Mouse (Mus musculus) embryonic facial prominence, embryonic 14.5 days (tissue): ENCODE measurements at regions not wholly inside any gene's neighbourhood (a gene's known extent, or its start where the extent isn't known, plus 50 kb on each side); places are given as distances from the start of the nearest gene placed in this dataset.

Source experiments
- ATAC-seq: fragments of 200-750 bp; cut with Nextera tagmentation; 2 replicates; pipeline ENCODE4 v1.8.0; 2017; ENCODE audit warnings: low read depth, moderate number of reproducible peaks, moderate TSS enrichment
- DNase-seq: peaks from one replicate; pipeline ENCODE4 v3.0.0-alpha.2; 2015; ENCODE audit warnings: low spot score
- H3K27ac ChIP-seq: fragments of 300-500 bp; sonication (generic); replicated peaks from 2 replicates; pipeline ENCODE4 v1.5.1; 2014; ENCODE audit warnings: low read depth, mild to moderate bottlenecking, low read length, moderate library complexity
- H3K27me3 ChIP-seq: fragments of 300-500 bp; sonication (generic); replicated peaks from 2 replicates; pipeline ENCODE4 v1.6.1; 2014; ENCODE audit warnings: low read length; ENCODE audit not compliant: control insufficient read depth, insufficient read depth
- H3K36me3 ChIP-seq: fragments of 300-500 bp; sonication (generic); 2 replicates; pipeline ENCODE4 v1.6.1; 2014; ENCODE audit warnings: low read length, mixed read lengths; ENCODE audit not compliant: control insufficient read depth, insufficient read depth
- H3K4me1 ChIP-seq: fragments of 300-500 bp; sonication (generic); 2 replicates; pipeline ENCODE4 v1.6.1; 2014; ENCODE audit warnings: antibody characterized with exemption, low read length; ENCODE audit not compliant: control insufficient read depth, insufficient read depth
- H3K4me2 ChIP-seq: fragments of 300-500 bp; sonication (generic); 2 replicates; pipeline ENCODE4 v1.6.1; 2014; ENCODE audit warnings: low read depth, mild to moderate bottlenecking, low read length, moderate library complexity, mixed read lengths
- H3K4me3 ChIP-seq: fragments of 300-500 bp; sonication (generic); 2 replicates; pipeline ENCODE4 v1.5.1; 2014; ENCODE audit warnings: low read depth, mild to moderate bottlenecking, low read length
- H3K9ac ChIP-seq: fragments of 300-500 bp; sonication (generic); 2 replicates; pipeline ENCODE4 v1.6.1; 2014; ENCODE audit warnings: low read depth, mild to moderate bottlenecking, low read length, moderate library complexity, mixed read lengths
- H3K9me3 ChIP-seq: fragments of 300-500 bp; sonication (generic); 2 replicates; pipeline ENCODE4 v1.6.1; 2016; ENCODE audit warnings: low read length; ENCODE audit not compliant: control insufficient read depth
- whole genome bisulfite sequencing: fragments of 180-500 bp; shearing (Covaris S2); extraction: QIAGEN DNeasy Blood & Tissue Kit; methylation state at CpG from one replicate; pipeline ENCODE4 v1.1.7; 2014; 5-methylcytosine and 5-hydroxymethylcytosine counted together

DNA sequence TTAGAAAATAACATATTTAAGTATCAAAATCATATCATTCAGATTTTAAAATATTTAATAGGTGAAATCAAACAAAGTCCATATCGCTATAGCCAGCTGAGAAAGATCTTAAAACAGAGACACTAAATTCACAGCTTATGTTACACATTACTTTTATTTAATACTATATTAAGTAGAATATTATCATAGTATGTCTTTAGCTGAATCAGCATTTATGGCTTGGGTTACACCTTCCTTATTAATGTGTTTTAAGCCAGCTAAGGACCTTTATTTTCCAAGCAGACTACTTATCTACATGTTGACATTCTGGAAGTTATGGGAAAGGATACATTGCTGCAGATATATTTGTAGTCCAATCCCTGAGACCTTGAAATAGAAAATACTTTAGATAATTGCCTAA, 684.9 kb upstream of the Adgrl4 start:
- 92% methylated on average over 1 of the region's 1 CpGs for WGBS
- Histone ChIP-seq H3K4me2 (no peak overlapping the region), H3K27ac (no peak overlapping the region), H3K4me1 (no peaks in the 10 kb centered on the region), H3K36me3 (no peaks in the 10 kb centered on the region), H3K4me3 (no peak overlapping the region), H3K9me3 (no peaks in the 10 kb centered on the region), H3K9ac (no peak overlapping the region), H3K27me3 (no peaks in the 10 kb centered on the region)
- DNase-seq = no peak
- no peak for ATAC-seq

GRCm38 (mm10) chr3:150759854-150760253, 677.8 kb upstream of the Adgrl4 start:
- Histone ChIP-seq H3K4me3 (no peak overlapping the region), H3K27me3 (no peaks in the 10 kb centered on the region), H3K36me3 (no peaks in the 10 kb centered on the region), H3K9ac (no peak overlapping the region), H3K4me2 (no peak overlapping the region), H3K9me3 (no peaks in the 10 kb centered on the region), H3K4me1 (no peaks in the 10 kb centered on the region), H3K27ac (no peak overlapping the region)
- WGBS = 67% methylated on average over 1 of the region's 1 CpGs
- no peak for ATAC-seq
- DNase-seq = no peak

GRCm38 (mm10) chr3:150784576-150784975, 653.1 kb upstream of the Adgrl4 start:
- Histone ChIP-seq H3K27me3 (no peaks in the 10 kb centered on the region), H3K9me3 (no peaks in the 10 kb centered on the region), H3K4me1 (no peaks in the 10 kb centered on the region), H3K36me3 (no peaks in the 10 kb centered on the region), H3K4me2 (no peak overlapping the region), H3K4me3 (no peak overlapping the region), H3K9ac (no peak overlapping the region), H3K27ac (no peak overlapping the region)
- ATAC-seq (no peak), DNase-seq (peak; percentile 61)
- 50% methylated on average over 3 of the region's 3 CpGs for WGBS

DNA sequence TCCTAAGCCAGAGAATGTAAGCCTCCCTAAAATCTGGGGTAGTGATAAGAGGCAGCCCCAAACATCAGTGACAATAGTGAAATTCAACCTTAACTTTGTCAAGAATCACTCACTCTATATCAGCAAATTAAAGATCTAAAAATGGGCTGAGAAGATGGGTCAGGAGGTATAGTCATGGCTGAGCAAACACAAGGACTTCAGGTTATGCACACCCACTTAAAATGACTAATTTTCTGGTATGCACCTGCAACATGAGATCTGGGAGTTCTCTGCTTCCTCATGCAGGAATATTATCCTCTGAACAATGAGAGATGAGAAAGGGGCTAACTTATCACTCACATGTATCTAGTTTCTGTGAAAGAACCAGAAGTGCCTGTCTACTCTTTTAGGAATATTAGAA, 619.9 kb upstream of the Adgrl4 start:
- Histone ChIP-seq H3K36me3 (no peaks in the 10 kb centered on the region), H3K9me3 (no peaks in the 10 kb centered on the region), H3K27ac (no peak overlapping the region), H3K9ac (no peak overlapping the region), H3K4me3 (no peak overlapping the region), H3K27me3 (no peaks in the 10 kb centered on the region), H3K4me2 (no peak overlapping the region), H3K4me1 (no peaks in the 10 kb centered on the region)
- DNase-seq (no peak), ATAC-seq (no peak)

DNA sequence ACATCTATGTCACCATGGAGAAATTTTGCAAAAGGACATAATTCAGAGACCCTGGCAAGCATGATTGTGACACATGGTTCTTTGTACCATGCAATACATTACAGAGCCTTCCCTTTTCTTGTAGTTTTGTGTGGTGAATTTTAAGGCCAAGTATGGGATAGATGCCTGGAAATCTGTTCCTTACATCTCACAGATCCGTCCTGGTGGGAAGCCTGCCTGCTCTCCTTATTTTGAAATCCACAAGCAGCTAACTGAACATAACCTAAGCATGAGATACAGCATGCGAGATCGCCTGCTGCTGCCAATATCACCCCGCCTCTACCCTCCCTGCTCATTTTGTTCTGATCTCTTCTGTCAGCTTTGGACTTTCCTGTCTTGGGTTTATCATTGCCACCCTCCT, 618.3 kb upstream of the Adgrl4 start:
- Histone ChIP-seq H3K27ac (no peak overlapping the region), H3K9me3 (no peaks in the 10 kb centered on the region), H3K4me3 (no peak overlapping the region), H3K4me2 (no peak overlapping the region), H3K27me3 (no peaks in the 10 kb centered on the region), H3K9ac (no peak overlapping the region), H3K36me3 (no peaks in the 10 kb centered on the region), H3K4me1 (no peaks in the 10 kb centered on the region)
- ATAC-seq = no peak
- 67% methylated on average over 4 of the region's 4 CpGs for WGBS
- DNase-seq = peak; percentile 12

DNA sequence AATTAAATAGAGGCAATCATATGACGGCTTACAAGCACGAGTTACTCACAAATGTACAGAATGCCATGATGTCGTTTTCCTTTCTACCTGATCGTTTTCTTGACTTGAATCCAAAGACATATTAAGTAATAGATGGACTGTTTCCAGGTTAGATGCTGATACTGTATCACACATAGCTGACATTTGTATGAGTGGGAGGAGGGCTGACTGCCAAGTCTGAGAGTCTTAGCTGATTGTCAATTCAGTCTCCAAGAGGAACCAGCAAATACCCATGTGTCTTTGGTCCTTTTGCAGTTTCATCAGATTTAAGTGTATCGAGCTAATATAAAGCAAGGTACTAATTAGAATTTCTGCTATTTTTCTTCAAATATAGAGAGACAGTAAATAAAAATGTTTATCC, 617.6 kb upstream of the Adgrl4 start:
- ATAC-seq = no peak
- Histone ChIP-seq H3K4me1 (no peaks in the 10 kb centered on the region), H3K36me3 (no peaks in the 10 kb centered on the region), H3K4me3 (no peak overlapping the region), H3K9ac (no peak overlapping the region), H3K9me3 (no peaks in the 10 kb centered on the region), H3K27ac (no peak overlapping the region), H3K27me3 (no peaks in the 10 kb centered on the region), H3K4me2 (no peak overlapping the region)
- DNase-seq = peak; percentile 23
- 67% methylated on average over 5 of the region's 5 CpGs for WGBS

GRCm38 (mm10) chr3:150846029-150846428, 591.7 kb upstream of the Adgrl4 start:
- ATAC-seq (no peak), DNase-seq (no peak)
- WGBS = 91% methylated on average over 2 of the region's 2 CpGs
- no peak overlapping the region for H3K4me3 ChIP-seq
- no peaks in the 10 kb centered on the region for H3K36me3 ChIP-seq
- H3K9ac ChIP-seq = no peak overlapping the region
- no peaks in the 10 kb centered on the region for H3K4me1 ChIP-seq
- no peaks in the 10 kb centered on the region for H3K9me3 ChIP-seq
- H3K4me2 ChIP-seq = no peak overlapping the region
- H3K27ac ChIP-seq = no peak overlapping the region
- no peaks in the 10 kb centered on the region for H3K27me3 ChIP-seq

DNA sequence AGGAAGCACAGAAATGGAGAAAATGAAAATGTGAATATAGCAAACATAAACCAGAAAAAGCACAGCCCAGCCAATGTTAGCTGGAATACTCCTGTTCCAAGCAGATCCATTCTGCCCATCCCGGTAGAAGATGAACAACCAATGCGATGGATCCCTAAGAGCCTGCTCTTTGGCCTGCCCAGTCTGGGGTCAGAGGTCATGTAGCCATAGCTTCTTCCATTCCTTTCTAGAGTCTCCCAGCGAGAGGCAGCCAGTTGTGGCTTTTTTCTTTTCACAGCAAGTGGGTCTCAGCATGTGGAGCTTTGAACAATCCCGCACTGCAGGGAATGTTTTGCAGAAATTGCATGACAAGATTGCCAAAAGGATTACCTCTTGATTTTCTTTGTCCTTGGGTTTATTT, 585.6 kb upstream of the Adgrl4 start:
- H3K27me3 ChIP-seq = no peaks in the 10 kb centered on the region
- WGBS = 25% methylated on average over 4 of the region's 4 CpGs
- no peak for ATAC-seq

GRCm38 (mm10) chr3:150896668-150897067, 541.0 kb upstream of the Adgrl4 start:
- DNase-seq (no peak), ATAC-seq (no peak)
- no peak overlapping the region for H3K9ac ChIP-seq
- no peaks in the 10 kb centered on the region for H3K36me3 ChIP-seq
- 73% methylated on average over 2 of the region's 2 CpGs for WGBS
- no peak overlapping the region for H3K4me3 ChIP-seq
- H3K9me3 ChIP-seq = no peaks in the 10 kb centered on the region
- no peak overlapping the region for H3K4me2 ChIP-seq
- H3K27me3 ChIP-seq = no peaks in the 10 kb centered on the region
- no peak overlapping the region for H3K27ac ChIP-seq
- H3K4me1 ChIP-seq = no peaks in the 10 kb centered on the region

More for the DNA sequence above, 585.6 kb upstream of the Adgrl4 start:
- no peaks in the 10 kb centered on the region for H3K9me3 ChIP-seq
- no peak overlapping the region for H3K9ac ChIP-seq
- no peak overlapping the region for H3K4me3 ChIP-seq
- H3K4me2 ChIP-seq = no peak overlapping the region
- no peaks in the 10 kb centered on the region for H3K36me3 ChIP-seq
- DNase-seq = no peak
- no peaks in the 10 kb centered on the region for H3K4me1 ChIP-seq
- no peak overlapping the region for H3K27ac ChIP-seq
